Mouse (Mus musculus) stomach, embryonic 15.5 days (tissue): ENCODE measurements around the gene Rwdd2a. TPM values are rescaled to one million over a fixed set of nuclear protein-coding genes. Genes with fewer than 3 reads are reported as not detected.
"Not testable (repeated sequence)": the region's sequence is repeated elsewhere in the genome, so short reads cannot be mapped to it uniquely, and the experiment has no call there.

Experiments used
- ATAC-seq: fragments of 200-750 bp; cut with Nextera tagmentation; 2 replicates; pipeline ENCODE4 v1.8.0; 2017; ENCODE audit warnings: low read depth, moderate number of reproducible peaks, moderate TSS enrichment; ENCODE audit not compliant: insufficient read depth, low FRiP score
- H3K27ac ChIP-seq: fragments of 300-500 bp; sonication (generic); 2 replicates; pipeline ENCODE4 v1.5.1; 2015; ENCODE audit warnings: mild to moderate bottlenecking, inconsistent platforms
- H3K27me3 ChIP-seq: fragments of 300-500 bp; sonication (generic); replicated peaks from 2 replicates; pipeline ENCODE4 v1.6.1; 2015; ENCODE audit warnings: inconsistent platforms
- H3K36me3 ChIP-seq: fragments of 300-500 bp; sonication (generic); 2 replicates; pipeline ENCODE4 v1.6.1; 2015; ENCODE audit warnings: inconsistent platforms
- H3K4me1 ChIP-seq: fragments of 300-500 bp; sonication (generic); 2 replicates; pipeline ENCODE4 v1.6.1; 2015; ENCODE audit warnings: inconsistent platforms
- H3K4me2 ChIP-seq: fragments of 300-500 bp; sonication (generic); 2 replicates; pipeline ENCODE4 v1.6.1; 2015; ENCODE audit warnings: mild to moderate bottlenecking, inconsistent platforms
- H3K4me3 ChIP-seq: fragments of 300-500 bp; sonication (generic); replicated peaks from 2 replicates; pipeline ENCODE4 v1.5.1; 2015; ENCODE audit warnings: inconsistent platforms
- H3K9ac ChIP-seq: fragments of 300-500 bp; sonication (generic); 2 replicates; pipeline ENCODE4 v1.6.1; 2015; ENCODE audit warnings: inconsistent platforms
- H3K9me3 ChIP-seq: fragments of 300-500 bp; sonication (generic); 2 replicates; pipeline ENCODE4 v1.6.1; 2016; ENCODE audit warnings: inconsistent platforms
- WGBS: fragments of 180-500 bp; shearing (Covaris S2); methylation state at CpG from one replicate; pipeline ENCODE4 v1.1.7; 2015; 5-methylcytosine and 5-hydroxymethylcytosine counted together
- polyA plus RNA-seq: library from polyadenylated mRNA; unstranded; fragments of >200 nt; fragmentation: Nextera tagmentation; extraction: Ambion mirVana; gene quantifications from 2 replicates; pipeline ENCODE4 v1.2.1, GENCODE M21; 2015

Gene Rwdd2a
- polyA plus RNA-seq, 1 experiment from 2014 or later, result 2.4 TPM

- 49% methylated on average over 10 of the region's 10 CpGs for WGBS
- H3K27me3 ChIP-seq, H3K9me3 ChIP-seq, H3K4me3 ChIP-seq, H3K27ac ChIP-seq, ATAC-seq, H3K4me1 ChIP-seq, H3K4me2 ChIP-seq, H3K9ac ChIP-seq, H3K36me3 ChIP-seq: not testable (repeated sequence)
Observed at GRCm38 (mm10) chr9:86594357-86594767, 22.6 kb downstream of the Rwdd2a start.

DNA sequence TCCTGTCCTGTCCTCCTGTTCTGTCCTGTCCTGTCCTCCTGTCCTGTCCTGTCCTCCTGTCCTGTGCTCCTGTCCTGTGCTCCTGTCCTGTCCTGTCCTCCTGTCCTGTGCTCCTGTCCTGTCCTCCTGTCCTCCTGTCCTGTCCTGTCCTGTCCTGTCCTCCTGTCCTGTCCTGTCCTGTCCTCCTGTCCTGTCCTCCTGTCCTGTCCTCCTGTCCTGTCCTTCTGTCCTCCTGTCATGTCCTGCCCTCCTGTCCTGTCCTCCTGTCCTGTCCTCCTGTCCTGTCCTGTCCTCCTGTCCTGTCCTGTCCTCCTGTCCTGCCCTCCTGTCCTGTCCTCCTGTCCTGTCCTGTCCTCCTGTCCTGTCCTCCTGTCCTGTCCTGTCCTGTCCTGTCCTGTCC, 25.2 kb downstream of the Rwdd2a start:
- ATAC-seq, H3K9me3 ChIP-seq, H3K27ac ChIP-seq, H3K9ac ChIP-seq, H3K4me2 ChIP-seq, H3K4me1 ChIP-seq, H3K36me3 ChIP-seq, H3K27me3 ChIP-seq, H3K4me3 ChIP-seq: not testable (repeated sequence)

GRCm38 (mm10) chr9:86599723-86600303, 28.0 kb downstream of the Rwdd2a start:
- H3K4me3 ChIP-seq, result no peak overlapping the region
- H3K9me3 ChIP-seq, result no peaks in the 10 kb centered on the region
- no peaks in the 10 kb centered on the region for H3K36me3 ChIP-seq
- H3K4me2 ChIP-seq, result no peak overlapping the region
- H3K27me3 ChIP-seq, result no peaks in the 10 kb centered on the region
- H3K27ac ChIP-seq, result no peak overlapping the region
- H3K4me1 ChIP-seq, result no peaks in the 10 kb centered on the region
- 43% methylated on average over 8 of the region's 8 CpGs for WGBS
- no peak overlapping the region for H3K9ac ChIP-seq
- ATAC-seq, result no peak

DNA sequence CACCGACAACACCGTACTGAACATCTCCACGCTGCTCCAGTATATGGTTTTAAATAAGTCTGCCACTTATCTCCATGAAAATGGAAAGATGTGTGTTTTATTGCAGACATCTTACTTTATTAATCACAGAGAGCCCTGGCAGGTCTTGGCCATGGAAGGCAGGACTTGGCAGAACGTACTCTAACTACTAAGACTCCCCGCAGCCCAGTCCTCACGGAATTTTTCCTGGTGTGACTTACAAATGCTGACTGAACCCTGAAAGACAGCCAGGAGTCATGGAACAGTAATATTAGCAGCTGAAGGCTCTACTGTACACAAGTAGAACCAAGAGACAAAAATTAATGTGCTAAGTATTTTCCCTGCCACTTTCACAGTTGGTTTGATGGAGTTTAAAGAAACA, 34.0 kb downstream of the Rwdd2a start:
- no peak overlapping the region for H3K4me2 ChIP-seq
- H3K27ac ChIP-seq, result no peak overlapping the region
- H3K9me3 ChIP-seq, result no peaks in the 10 kb centered on the region
- H3K9ac ChIP-seq, result no peak overlapping the region
- H3K36me3 ChIP-seq, result no peaks in the 10 kb centered on the region
- H3K27me3 ChIP-seq, result no peaks in the 10 kb centered on the region
- no peak for ATAC-seq
- WGBS, result 59% methylated on average over 6 of the region's 6 CpGs
- H3K4me1 ChIP-seq, result no peaks in the 10 kb centered on the region
- H3K4me3 ChIP-seq, result no peak overlapping the region

DNA sequence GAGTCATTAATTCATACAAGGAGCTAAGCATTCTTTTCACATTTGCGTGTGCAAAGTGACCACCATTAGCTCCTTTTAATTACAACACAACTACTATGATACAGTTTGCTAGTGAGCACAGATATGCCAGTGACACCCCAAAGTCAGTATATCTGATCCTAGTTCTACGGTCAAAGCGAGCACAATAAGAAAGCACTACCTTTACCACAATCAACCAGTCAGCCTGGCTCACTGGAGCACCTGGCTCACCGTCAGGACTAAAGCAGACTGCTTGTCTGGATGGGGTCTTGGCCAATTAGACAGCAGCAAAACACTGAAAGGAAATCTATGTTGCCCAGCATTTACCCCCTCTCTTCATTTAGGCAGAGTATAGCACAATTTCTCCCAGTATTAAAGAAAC, 40.3 kb downstream of the Rwdd2a start:
- H3K9ac ChIP-seq, result no peak overlapping the region
- no peak overlapping the region for H3K4me3 ChIP-seq
- no peaks in the 10 kb centered on the region for H3K9me3 ChIP-seq
- WGBS, result 84% methylated on average over 4 of the region's 4 CpGs
- no peak for ATAC-seq
- no peak overlapping the region for H3K27ac ChIP-seq
- no peaks in the 10 kb centered on the region for H3K4me1 ChIP-seq
- no peaks in the 10 kb centered on the region for H3K36me3 ChIP-seq
- H3K27me3 ChIP-seq, result no peaks in the 10 kb centered on the region
- H3K4me2 ChIP-seq, result no peak overlapping the region

- no peak overlapping the region for H3K27ac ChIP-seq
- 76% methylated on average over 1 of the region's 1 CpGs for WGBS
- H3K27me3 ChIP-seq, result no peaks in the 10 kb centered on the region
- no peak overlapping the region for H3K9ac ChIP-seq
- ATAC-seq, result no peak
- no peak overlapping the region for H3K4me3 ChIP-seq
- H3K4me1 ChIP-seq, result no peaks in the 10 kb centered on the region
- H3K4me2 ChIP-seq, result no peak overlapping the region
- no peaks in the 10 kb centered on the region for H3K9me3 ChIP-seq
- no peaks in the 10 kb centered on the region for H3K36me3 ChIP-seq
Observed at GRCm38 (mm10) chr9:86615765-86616164, 44.0 kb downstream of the Rwdd2a start.

GRCm38 (mm10) chr9:86617837-86618492, 46.2 kb downstream of the Rwdd2a start:
- no peak for ATAC-seq
- WGBS, result 64% methylated on average over 7 of the region's 7 CpGs
- Histone ChIP-seq H3K4me1 (no peaks in the 10 kb centered on the region), H3K4me2 (no peak overlapping the region), H3K27ac (no peak overlapping the region), H3K4me3 (no peak overlapping the region), H3K27me3 (no peaks in the 10 kb centered on the region), H3K36me3 (no peaks in the 10 kb centered on the region), H3K9me3 (no peaks in the 10 kb centered on the region), H3K9ac (no peak overlapping the region)

GRCm38 (mm10) chr9:86619341-86620139, 47.7 kb downstream of the Rwdd2a start:
- ATAC-seq, result no peak
- Histone ChIP-seq H3K4me1 (no peaks in the 10 kb centered on the region), H3K27ac (no peak overlapping the region), H3K36me3 (no peaks in the 10 kb centered on the region), H3K27me3 (no peaks in the 10 kb centered on the region), H3K4me3 (no peak overlapping the region), H3K9me3 (no peaks in the 10 kb centered on the region), H3K9ac (no peak overlapping the region), H3K4me2 (no peak overlapping the region)
- WGBS, result 82% methylated on average over 10 of the region's 10 CpGs

DNA sequence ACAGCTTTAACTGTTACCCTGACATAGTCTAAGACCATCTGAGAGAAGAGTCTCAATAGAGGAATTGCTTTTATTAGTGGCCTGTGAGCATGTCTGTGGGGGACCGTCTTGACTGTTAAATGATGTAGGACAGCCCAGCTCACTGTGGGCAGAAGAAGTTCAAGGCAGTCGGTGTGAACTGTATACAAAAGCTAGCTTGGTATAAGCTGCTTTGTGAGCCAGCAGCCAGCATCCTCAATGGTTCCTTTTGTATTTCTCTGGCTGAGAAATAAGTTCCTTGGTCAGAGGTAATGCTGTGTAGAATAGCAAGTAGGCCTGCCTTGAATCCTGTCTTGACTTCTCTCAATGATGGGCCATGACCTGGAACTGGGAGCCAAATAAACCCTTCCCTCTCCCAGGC, 50.3 kb downstream of the Rwdd2a start:
- Histone ChIP-seq H3K4me3 (no peak overlapping the region), H3K9ac (no peak overlapping the region), H3K9me3 (no peaks in the 10 kb centered on the region), H3K27ac (no peak overlapping the region), H3K27me3 (no peaks in the 10 kb centered on the region), H3K36me3 (no peaks in the 10 kb centered on the region), H3K4me2 (no peak overlapping the region), H3K4me1 (no peaks in the 10 kb centered on the region)
- 82% methylated on average over 2 of the region's 2 CpGs for WGBS
- no peak for ATAC-seq

- H3K4me1 ChIP-seq, result no peaks in the 10 kb centered on the region
Observed at GRCm38 (mm10) chr9:86624039-86624438, 52.2 kb downstream of the Rwdd2a start.

More at GRCm38 (mm10) chr9:86624039-86624438, 52.2 kb downstream of the Rwdd2a start:
- ATAC-seq, result no peak
- Histone ChIP-seq H3K27ac (no peak overlapping the region), H3K27me3 (no peaks in the 10 kb centered on the region), H3K36me3 (no peaks in the 10 kb centered on the region), H3K4me2 (no peak overlapping the region), H3K9me3 (no peaks in the 10 kb centered on the region), H3K9ac (no peak overlapping the region), H3K4me3 (no peak overlapping the region)
- WGBS, result 83% methylated on average over 12 of the region's 12 CpGs
